Mouse (Mus musculus): Measurements from ENCODE around the gene Dcaf11.
A peak's percentile ranks its signal among the peaks of the same experiment; 100 is the strongest.

Gene Dcaf11

GRCm38 (mm10) chr14:55616844-55617243 lies 57.0 kb downstream of the Dcaf11 start:
- DNase-seq (ENCODE audit: low read depth, low spot score) = no peak

- peak; percentile 12 for DNase-seq (ENCODE audit: low read depth, low spot score)
These were observed 58.0 kb downstream of the Dcaf11 start, which contains the start of gene Rec8 for GRCm38 (mm10) chr14:55617822-55618221. TSS of gene Rec8 (plus strand) at chr14:55618037.

- no peak for DNase-seq (ENCODE audit: low read depth, low spot score)
These were observed 58.8 kb downstream of the Dcaf11 start for GRCm38 (mm10) chr14:55618486-55619195.

All from forelimb bud, embryonic 11.5 days (tissue).